Mouse (Mus musculus) spleen, adult 2 months (tissue): ENCODE results near the gene Enox2.

Experiments
- CTCF ChIP-seq: fragments of 200-500 bp; IDR thresholded peaks from 2 replicates; pipeline ENCODE4 v1.5.1; 2011; ENCODE audit warnings: mild to moderate bottlenecking, inconsistent platforms; ENCODE audit not compliant: insufficient read depth, insufficient read length, insufficient replicate concordance; ENCODE audit errors: extremely low read depth
- POLR2A ChIP-seq: fragments of 200-500 bp; IDR thresholded peaks from 2 replicates; pipeline ENCODE4 v1.6.1; 2011; ENCODE audit warnings: low read depth, low read length, inconsistent platforms

GRCm38 (mm10) chrX:49073563-49073962 is 214.5 kb downstream of the Enox2 start:
- TF ChIP-seq CTCF (no peak), POLR2A (no peak)
